Mouse (Mus musculus) yolk sac, embryonic 10.5 days (tissue): Measurements from ENCODE around the gene Arl11.
"Not testable (repeated sequence)": the region's sequence is repeated elsewhere in the genome, so short reads cannot be mapped to it uniquely, and the experiment has no call there.

Experiments used
- DNase-seq: peaks from one replicate; pipeline ENCODE4 v3.0.0-alpha.2; 2017; ENCODE audit warnings: low spot score

The Arl11 gene

DNA sequence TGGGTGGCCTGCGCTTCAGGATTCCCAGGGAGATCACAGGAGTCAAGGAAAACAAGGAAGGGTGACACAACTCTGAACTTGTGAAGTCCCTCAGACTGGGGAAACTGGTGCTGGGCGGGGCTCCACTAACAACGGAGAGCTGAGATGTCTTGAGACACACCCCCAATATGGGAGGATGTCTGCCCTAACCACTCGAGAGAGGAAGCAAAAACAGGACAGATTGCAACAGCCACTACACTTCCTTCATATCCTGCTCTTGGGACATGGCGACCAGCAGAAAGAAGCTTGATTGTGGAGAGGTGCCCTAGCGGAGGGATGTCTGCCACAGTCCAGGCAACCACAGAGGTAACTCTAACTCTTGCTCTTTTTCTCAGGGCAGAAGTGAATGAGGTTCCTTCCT is at the start of gene Arl11:
Gene Arl11, plus strand, starts transcription at position 161 of the 400 bp plus-strand sequence.
- DNase-seq: no peak

GRCm38 (mm10) chr14:61267908-61268475 is 41.6 kb upstream of the Arl11 start:
- no peak for DNase-seq

DNA sequence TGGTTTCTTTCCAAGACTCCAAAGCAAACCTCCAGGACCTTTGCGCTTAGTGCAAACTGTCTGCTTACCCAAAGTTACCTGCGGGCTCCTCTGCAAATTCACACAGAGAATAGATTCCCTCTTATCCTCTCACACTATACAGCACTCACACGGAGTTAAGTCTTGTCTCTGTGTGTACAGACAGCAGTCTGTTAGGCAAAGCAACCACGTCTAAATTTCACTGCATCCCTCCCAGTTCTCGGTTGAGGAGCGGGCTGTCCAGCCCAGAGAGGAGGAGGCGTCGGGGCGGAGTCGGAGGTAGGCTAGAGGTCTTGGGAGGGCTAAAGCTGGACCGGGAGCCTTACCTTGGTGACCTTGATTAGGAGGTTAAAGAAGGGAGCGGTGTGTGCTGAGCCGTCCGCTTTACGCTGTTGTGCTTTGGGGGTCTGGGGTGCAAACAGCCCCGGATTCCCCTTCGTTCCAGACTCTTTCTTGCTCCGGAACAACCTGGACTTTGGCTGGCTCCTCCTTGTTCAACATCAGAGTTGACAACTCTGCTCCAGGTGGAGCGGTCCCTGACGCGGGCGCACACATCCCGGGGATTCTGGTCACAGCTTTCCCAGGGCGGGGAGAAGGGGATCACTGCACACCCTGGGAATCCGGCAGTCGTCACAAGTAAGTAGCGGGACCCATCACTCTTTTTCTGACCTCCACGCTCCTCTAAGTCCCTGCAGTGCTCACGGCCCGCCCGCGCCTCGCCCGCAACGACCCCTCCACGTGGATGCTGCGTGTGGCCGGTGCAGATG is 34.9 kb upstream of the Arl11 start:
- no peak for DNase-seq

DNA sequence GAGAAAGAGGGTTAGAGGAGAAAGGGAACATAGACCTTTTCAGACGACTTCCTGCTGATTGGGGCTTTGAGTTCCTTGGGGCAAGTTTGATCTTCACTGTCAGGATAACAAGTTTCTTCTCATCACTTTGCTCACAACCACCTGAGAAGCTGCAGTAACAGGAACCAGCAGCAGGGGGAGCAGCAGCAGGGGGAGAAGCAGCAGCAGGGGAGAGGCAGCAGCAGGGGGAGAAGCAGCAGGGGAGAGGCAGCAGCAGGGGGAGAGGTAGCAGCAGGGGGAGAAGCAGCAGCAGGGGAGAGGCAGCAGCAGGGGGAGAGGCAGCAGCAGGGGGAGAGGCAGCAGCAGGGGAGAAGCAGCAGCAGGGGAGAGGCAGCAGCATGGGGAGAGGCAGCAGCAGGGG is 32.3 kb upstream of the Arl11 start:
- DNase-seq: peak; percentile 35

DNA sequence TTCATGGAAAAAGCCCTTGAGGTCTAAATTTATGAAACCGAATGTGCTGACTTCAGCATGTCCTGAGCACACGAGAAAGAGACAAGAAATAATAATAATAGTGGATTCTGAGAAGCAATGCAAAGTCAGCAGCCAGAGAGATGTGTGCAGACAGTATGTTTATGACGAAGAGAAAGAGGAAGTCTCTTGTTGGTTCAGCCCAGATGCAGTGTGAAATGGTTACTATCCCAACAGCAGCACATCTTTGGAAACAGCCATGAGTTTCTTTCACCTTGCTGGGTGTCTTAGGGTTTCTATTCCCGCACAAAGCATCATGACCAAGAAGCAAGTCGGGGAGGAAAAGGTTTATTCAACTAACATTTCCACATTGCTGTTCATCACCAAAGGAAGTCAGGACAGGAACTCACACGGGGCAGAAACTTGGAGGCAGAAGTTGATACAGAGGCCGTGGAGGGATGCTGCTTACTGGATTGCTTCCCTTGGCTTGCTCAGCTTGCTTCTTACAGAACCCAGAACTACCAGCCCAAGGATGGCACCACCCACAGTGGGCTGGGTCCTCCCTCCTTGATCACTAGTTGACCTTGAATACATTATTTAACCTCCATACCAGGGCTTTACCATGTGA is 30.8 kb upstream of the Arl11 start:
- no peak for DNase-seq

GRCm38 (mm10) chr14:61288606-61289286 is 20.8 kb upstream of the Arl11 start:
- peak; percentile 23 for DNase-seq

DNA sequence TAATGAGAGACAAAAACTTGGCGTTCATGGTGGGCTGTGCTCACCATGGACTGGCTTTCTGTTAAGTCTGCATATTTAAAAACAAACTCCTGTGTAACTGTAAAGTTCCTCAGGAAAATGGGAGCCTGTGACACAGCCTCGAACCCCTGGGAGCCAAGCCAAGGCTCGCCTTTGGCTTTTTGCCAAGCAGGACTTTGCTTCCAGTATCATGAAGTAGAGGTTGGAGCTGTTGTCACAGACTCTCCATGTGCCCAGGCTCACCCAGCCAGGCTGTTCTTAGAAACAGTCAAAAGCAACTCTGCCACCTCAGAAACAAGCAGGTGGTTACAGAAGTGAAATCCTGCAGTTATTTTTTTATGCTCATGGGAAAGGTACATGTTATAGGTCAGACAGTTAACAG is 18.9 kb upstream of the Arl11 start:
- DNase-seq: no peak

- peak; percentile 58 for DNase-seq
These were observed 15.4 kb upstream of the Arl11 start for GRCm38 (mm10) chr14:61293884-61294737.

DNA sequence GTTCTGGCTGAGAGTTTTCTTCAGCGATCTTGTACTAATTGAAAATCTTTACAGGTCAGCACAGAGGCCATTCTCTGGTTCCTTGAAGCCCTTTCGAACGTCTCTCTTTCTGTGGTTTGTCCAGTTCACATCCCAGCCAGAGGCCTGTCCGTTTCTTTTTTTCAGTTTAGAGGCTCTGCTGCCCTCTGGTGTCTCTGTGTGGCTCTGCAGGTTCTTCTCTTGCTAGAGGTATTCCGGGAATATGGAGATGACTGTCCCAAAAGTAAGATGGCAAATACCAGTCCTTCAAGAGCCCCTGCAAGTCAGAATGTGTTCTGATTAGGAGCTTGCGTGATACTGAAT is 14.8 kb upstream of the Arl11 start:
- DNase-seq: peak; percentile 49

DNA sequence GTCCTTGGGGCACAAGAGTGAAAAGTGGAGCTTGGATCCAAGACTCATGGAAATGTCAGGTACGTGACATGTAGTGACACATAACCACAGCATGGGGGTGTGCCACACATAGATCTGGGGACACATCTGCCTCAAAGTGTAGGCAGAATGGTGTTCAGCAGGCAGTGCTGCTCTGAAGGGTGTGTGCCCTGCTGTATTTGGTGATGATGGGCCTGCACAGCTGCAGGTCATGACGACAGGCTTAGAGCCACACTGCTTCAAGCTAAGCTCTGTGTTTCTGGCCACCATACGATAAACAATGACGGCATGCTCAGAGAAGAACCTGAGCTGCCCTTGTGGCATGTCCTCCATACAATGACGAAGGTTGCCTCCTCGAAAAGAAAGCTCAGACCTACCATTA is 9.7 kb upstream of the Arl11 start:
- DNase-seq: no peak

DNA sequence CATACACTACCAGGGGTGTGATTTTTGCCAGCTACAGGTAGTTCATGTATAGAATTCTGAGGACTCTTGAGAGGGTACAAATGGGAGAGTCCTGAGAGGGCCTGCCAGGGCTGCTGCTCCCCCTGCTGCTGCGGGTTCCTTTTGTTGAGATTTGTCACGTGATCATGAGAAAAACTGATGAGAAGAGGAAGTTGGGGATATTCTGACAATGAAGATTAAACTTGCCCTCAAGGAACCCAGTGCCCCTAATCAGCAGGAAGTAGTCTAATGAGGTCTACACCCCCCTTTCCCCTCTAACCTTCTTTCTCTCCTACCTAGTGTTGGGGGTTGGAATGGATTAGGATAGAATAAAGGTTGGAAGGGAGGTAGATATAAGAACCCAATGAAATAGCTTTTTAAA is 8.2 kb upstream of the Arl11 start:
- no peak for DNase-seq

GRCm38 (mm10) chr14:61302428-61302827 is 7.1 kb upstream of the Arl11 start:
- no peak for DNase-seq

DNA sequence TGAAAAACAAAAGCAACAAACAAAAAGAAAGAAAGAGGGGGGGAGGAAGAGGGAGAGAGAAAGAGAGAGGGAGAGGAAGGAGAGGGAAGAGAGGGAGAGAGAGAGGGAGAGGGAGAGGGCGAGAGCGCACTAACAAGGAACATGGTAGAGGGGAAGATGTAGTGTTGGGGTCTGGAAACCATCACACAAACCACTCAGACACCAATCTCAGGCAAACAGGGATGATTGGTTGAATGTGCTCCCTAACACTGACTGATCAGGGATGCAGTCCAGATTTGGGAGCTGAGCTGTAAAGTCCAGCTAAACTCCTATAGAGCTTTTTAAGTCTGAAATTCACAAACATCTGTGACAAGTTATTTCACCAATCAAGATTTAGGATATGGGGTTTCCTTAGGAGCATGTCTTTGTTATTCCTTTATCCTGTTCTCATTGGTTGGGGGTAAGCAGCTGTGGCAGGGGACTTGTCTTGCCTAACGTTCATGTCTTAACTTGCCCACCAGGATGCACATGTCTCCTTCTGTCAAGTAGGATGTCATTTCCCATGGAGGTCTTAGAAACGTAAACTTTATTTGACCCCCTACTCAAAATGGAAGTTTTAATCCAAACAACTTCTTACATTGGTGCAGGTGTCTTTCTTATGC is 5.5 kb upstream of the Arl11 start:
- no peak for DNase-seq

DNA sequence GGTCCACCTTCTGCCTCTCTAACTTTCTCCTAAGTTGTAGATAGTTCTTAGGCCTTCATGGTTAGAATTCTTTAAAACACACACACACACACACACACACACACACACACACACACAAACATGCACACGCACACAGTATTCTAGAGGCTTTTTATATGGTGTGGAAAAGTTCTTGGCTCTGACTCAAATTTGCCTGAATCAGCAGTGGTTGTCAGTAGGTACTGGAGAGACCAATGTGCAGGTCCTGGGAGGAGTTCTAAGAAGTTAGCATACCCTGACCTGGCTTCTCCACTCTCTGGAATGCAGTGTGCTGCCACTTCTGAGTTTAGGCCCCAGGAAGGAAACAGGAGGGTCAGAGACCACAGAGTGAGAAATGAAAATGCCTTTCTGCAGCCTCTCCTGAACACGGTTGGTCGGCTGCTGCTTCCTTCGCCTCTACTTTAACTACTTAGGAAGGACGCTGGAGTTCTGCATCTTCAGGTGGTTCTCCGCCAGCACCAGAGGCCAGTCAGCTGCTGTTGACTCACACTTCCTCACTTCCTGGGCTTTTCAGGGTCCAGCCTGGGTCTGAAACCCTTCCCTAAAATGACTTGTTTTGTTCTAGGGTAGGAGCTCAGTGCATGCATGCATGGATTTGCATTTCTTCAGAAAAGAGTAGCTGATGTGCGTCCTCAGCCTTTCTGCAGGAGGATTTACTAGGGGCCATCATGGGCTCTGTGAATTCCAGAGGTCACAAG is 651 bp downstream of the Arl11 start:
- DNase-seq: no peak

- no peak for DNase-seq
These were observed 1.4 kb downstream of the Arl11 start for GRCm38 (mm10) chr14:61310963-61311362.

GRCm38 (mm10) chr14:61316861-61317260 is 7.3 kb downstream of the Arl11 start:
- peak; percentile 60 for DNase-seq

DNA sequence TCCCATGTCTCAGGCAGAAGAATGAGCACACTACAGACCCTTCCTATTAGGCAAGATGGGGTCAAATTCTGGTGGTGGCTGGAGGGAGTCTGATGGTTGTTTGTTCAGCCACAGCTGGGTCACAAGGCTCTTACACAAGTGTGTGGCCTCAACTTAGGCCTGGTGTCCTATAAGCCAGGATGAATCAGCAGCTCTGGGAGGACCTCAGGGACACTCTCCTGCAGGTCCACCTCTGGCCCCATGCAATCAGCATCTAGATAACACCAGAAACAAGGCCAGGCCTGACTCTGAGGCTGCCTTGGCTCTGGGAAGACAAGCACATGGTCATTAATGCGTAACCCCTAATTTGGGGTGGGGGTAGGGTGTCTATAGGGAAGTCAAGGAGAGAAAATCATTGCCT is 11.2 kb downstream of the Arl11 start:
- peak; percentile 19 for DNase-seq

DNA sequence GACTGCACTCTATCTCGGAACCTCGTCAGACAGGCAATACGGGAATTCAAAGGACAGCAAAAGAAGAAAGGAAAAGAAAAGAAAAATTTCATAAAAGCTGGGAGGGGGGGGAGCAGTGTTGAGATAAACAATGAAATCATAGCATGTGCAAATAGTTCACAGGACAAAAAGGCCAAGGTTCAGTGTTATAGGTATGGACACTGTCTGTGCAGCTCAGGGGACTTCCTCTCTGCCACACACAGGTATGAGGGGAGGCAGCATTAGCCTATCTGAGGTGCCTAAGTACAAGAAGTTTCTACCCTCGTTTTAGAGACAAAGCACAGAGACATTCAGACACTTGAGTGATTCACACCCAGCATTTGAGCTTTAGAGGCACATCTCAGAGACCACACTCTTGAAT is 11.6 kb downstream of the Arl11 start:
- no peak for DNase-seq

DNA sequence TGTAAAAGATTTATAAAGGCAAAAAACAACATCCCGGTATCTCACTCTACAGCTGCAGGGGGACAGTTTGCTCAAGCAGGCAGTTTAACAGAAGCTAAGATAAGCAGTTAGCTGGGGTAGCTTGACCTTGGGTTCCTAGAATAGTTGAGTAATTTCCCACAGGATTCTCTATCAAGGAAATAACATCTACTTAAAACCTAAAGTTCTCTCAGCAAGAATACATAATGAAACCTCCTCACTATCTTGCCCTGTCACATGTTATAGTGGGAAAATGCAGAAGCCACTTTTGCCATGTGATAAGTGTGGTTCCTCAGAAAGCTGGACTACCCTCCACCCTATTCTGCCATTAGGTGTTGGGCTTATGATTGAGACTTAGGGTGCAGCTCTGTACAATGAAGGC is 13.2 kb downstream of the Arl11 start:
- DNase-seq: no peak

GRCm38 (mm10) chr14:61327007-61327406 is 17.5 kb downstream of the Arl11 start:
- DNase-seq: not testable (repeated sequence)
